Mouse (Mus musculus) naive thymus-derived CD4-positive, alpha-beta T cell, adult 2 months (primary cell): Measurements from ENCODE around the gene Tgfbr3.
"Not testable (repeated sequence)": the region's sequence is repeated elsewhere in the genome, so short reads cannot be mapped to it uniquely, and the experiment has no call there.

Experiments used
- DNase-seq: peaks from one replicate; pipeline ENCODE4 v3.0.0-alpha.2; 2011; ENCODE audit warnings: low read depth

Gene Tgfbr3

GRCm38 (mm10) chr5:107240276-107240675 lies 49.2 kb downstream of the Tgfbr3 start:
- DNase-seq, result no peak

GRCm38 (mm10) chr5:107237971-107238426 lies 51.4 kb downstream of the Tgfbr3 start:
- DNase-seq, result no peak

- peak; percentile 43 for DNase-seq
These were observed 52.5 kb downstream of the Tgfbr3 start for GRCm38 (mm10) chr5:107236975-107237374.

- no peak for DNase-seq
These were observed 53.4 kb downstream of the Tgfbr3 start for GRCm38 (mm10) chr5:107236039-107236438.

GRCm38 (mm10) chr5:107233366-107234354 lies 55.8 kb downstream of the Tgfbr3 start:
- no peak for DNase-seq

- no peak for DNase-seq
These were observed 59.2 kb downstream of the Tgfbr3 start for GRCm38 (mm10) chr5:107230189-107230588.

GRCm38 (mm10) chr5:107229037-107229436 lies 60.4 kb downstream of the Tgfbr3 start:
- DNase-seq, result no peak

GRCm38 (mm10) chr5:107227580-107227979 lies 61.8 kb downstream of the Tgfbr3 start:
- no peak for DNase-seq

- no peak for DNase-seq
These were observed 64.5 kb downstream of the Tgfbr3 start for GRCm38 (mm10) chr5:107224820-107225417.

GRCm38 (mm10) chr5:107224151-107224550 lies 65.3 kb downstream of the Tgfbr3 start:
- no peak for DNase-seq

- DNase-seq, result not testable (repeated sequence)
These were observed 65.9 kb downstream of the Tgfbr3 start for GRCm38 (mm10) chr5:107223483-107223882.

- DNase-seq, result peak; percentile 79
These were observed 66.4 kb downstream of the Tgfbr3 start for GRCm38 (mm10) chr5:107223029-107223428.

GRCm38 (mm10) chr5:107222670-107223005 lies 66.8 kb downstream of the Tgfbr3 start:
- no peak for DNase-seq

- no peak for DNase-seq
These were observed 67.3 kb downstream of the Tgfbr3 start for GRCm38 (mm10) chr5:107221892-107222669.

- DNase-seq, result no peak
These were observed 68.5 kb downstream of the Tgfbr3 start for GRCm38 (mm10) chr5:107220936-107221335.

- no peak for DNase-seq
These were observed 69.5 kb downstream of the Tgfbr3 start for GRCm38 (mm10) chr5:107219883-107220282.

- DNase-seq, result no peak
These were observed 70.1 kb downstream of the Tgfbr3 start for GRCm38 (mm10) chr5:107219318-107219717.

- DNase-seq, result no peak
These were observed 70.8 kb downstream of the Tgfbr3 start for GRCm38 (mm10) chr5:107218594-107218993.

- DNase-seq, result no peak
These were observed 72.3 kb downstream of the Tgfbr3 start for GRCm38 (mm10) chr5:107217139-107217538.

- no peak for DNase-seq
These were observed 75.9 kb downstream of the Tgfbr3 start for GRCm38 (mm10) chr5:107213373-107214132.

- DNase-seq, result no peak
These were observed 77.5 kb downstream of the Tgfbr3 start for GRCm38 (mm10) chr5:107211830-107212370.
